11 mouse cellular contexts compared by ENCODE assay signal in genomic region chr5:148387820-148388219, GRCm38 (mm10). TPM values are rescaled to one million over a fixed set of nuclear protein-coding genes. Genes with fewer than 3 reads are reported as not detected.
DNase-seq lines count a peak whose midpoint lies in the region; ATAC-seq and TF ChIP-seq lines count a peak whose summit lies in the region.
"Had no signal": no experiment of that assay in that cellular context is flagged by ENCODE, and none has a peak within 500 bp of the region (broad histone marks: within the 10 kb centered on the region; RNA-seq: fewer than 3 reads in every experiment).

No protein-coding gene starts in this region.

- H3K27ac ChIP-seq in intestine, postnatal 0 days (ENCODE audit: low read depth, low read length): no peak overlapping the region
- no peak overlapping the region for H3K27ac ChIP-seq in intestine, embryonic 15.5 days
- H3K27ac ChIP-seq: stomach, embryonic 15.5 days had no signal

- H3K4me1 ChIP-seq in intestine, postnatal 0 days (replicated peaks; ENCODE audit: control insufficient read depth, insufficient read depth, low read length): no peaks in the 10 kb centered on the region
- no peaks in the 10 kb centered on the region for H3K4me1 ChIP-seq in intestine, embryonic 15.5 days (replicated peaks)

- H3K36me3 ChIP-seq in intestine, postnatal 0 days (ENCODE audit: control insufficient read depth, insufficient read depth): 0 out of 2 replicates have a peak, but pooled peaks cover 3% of the 10 kb centered on the region
- no peaks in the 10 kb centered on the region for H3K36me3 ChIP-seq in intestine, embryonic 15.5 days
- H3K36me3 ChIP-seq: forebrain, embryonic 15.5 days; stomach, embryonic 15.5 days had no signal

- 97% methylated on average over 2 of the region's 2 CpGs for WGBS in intestine, postnatal 0 days
- WGBS in intestine, embryonic 15.5 days: 95% methylated on average over 2 of the region's 2 CpGs

- no peaks in the 10 kb centered on the region for H3K9me3 ChIP-seq in intestine, postnatal 0 days (ENCODE audit: control insufficient read depth)
- H3K9me3 ChIP-seq in intestine, embryonic 15.5 days: no peaks in the 10 kb centered on the region
- H3K9me3 ChIP-seq: forebrain, embryonic 15.5 days; stomach, embryonic 15.5 days had no signal

- DNase-seq in thymus, postnatal 0 days (ENCODE audit: low spot score): peak; percentile 23
- DNase-seq in thymus, adult 18-20 months: no peak
- DNase-seq in Muller cell, postnatal 12 days (ENCODE audit: inconsistent ontology term): no peak
- DNase-seq in adrenal gland, postnatal 25 days: no peak
- no peak for DNase-seq in cerebellum, postnatal 36 days

- H3K9ac ChIP-seq in intestine, postnatal 0 days (ENCODE audit: low read depth, low read length): no peak overlapping the region
- H3K9ac ChIP-seq in intestine, embryonic 15.5 days: no peak overlapping the region
- H3K9ac ChIP-seq: forebrain, embryonic 15.5 days; stomach, embryonic 15.5 days had no signal

- no peak overlapping the region for H3K4me3 ChIP-seq in intestine, postnatal 0 days (ENCODE audit: low read depth, low read length)
- no peak overlapping the region for H3K4me3 ChIP-seq in intestine, embryonic 15.5 days (replicated peaks)
- H3K4me3 ChIP-seq: forebrain, embryonic 15.5 days; stomach, embryonic 15.5 days had no signal

- TF ChIP-seq CTCF in intestine, postnatal 0 days (IDR thresholded peaks at IDR 0.05; ENCODE audit: low read depth): peak; percentile 50

- no peak for ATAC-seq in intestine, postnatal 0 days
- no peak for ATAC-seq in intestine, embryonic 15.5 days
- peak; percentile 48 for ATAC-seq in inflammation-experienced regulatory T-cells, adult 6 months
- ATAC-seq: forebrain, embryonic 15.5 days had no signal

- H3K4me2 ChIP-seq in intestine, postnatal 0 days (replicated peaks; ENCODE audit: low read depth): no peak overlapping the region
- H3K4me2 ChIP-seq in intestine, embryonic 15.5 days (replicated peaks): no peak overlapping the region
- H3K4me2 ChIP-seq: forebrain, embryonic 15.5 days; heart, embryonic 11.5 days; stomach, embryonic 15.5 days had no signal

- no peaks in the 10 kb centered on the region for H3K27me3 ChIP-seq in intestine, postnatal 0 days (replicated peaks; ENCODE audit: control insufficient read depth, insufficient read depth, low read length)
- no peaks in the 10 kb centered on the region for H3K27me3 ChIP-seq in intestine, embryonic 15.5 days (replicated peaks)
- H3K27me3 ChIP-seq: forebrain, embryonic 15.5 days; stomach, embryonic 15.5 days had no signal

RNA-seq across cellular contexts. Expression of gene Slc7a1, which starts 11.9 kb away (rescaled TPM):
- 10.8 and 11.7 TPM in 2 replicates for polyA plus RNA-seq in intestine, postnatal 0 days (2015; fragmentation: Nextera tagmentation; extraction: Ambion mirVana)
- 26.5 and 28.8 TPM in 2 replicates for polyA plus RNA-seq in intestine, embryonic 15.5 days (2015; fragmentation: Nextera tagmentation; extraction: Ambion mirVana)
- 15.5 and 16.5 TPM in 2 replicates for polyA plus RNA-seq in thymus, postnatal 0 days (2015; fragmentation: Nextera tagmentation; extraction: Ambion mirVana)
- polyA plus RNA-seq in inflammation-experienced regulatory T-cells, adult 6 months (2017; shearing (Covaris generic)): 10 to 100 TPM in 2 of 3 experiments, 1 to 10 TPM in 1; 8.5 to 21.4 (median 11.4) TPM
- total RNA-seq in adrenal gland, postnatal 25 days (2021): 86.8 and 106 TPM in 2 replicates
